Mouse (Mus musculus): ENCODE measurements at regions not wholly inside any gene's neighbourhood (a gene's known extent, or its start where the extent isn't known, plus 50 kb on each side); places are given as distances from the start of the nearest gene placed in this dataset.

GRCm38 (mm10) chr6:52438366-52438765 is 125.1 kb downstream of the Evx1 start:
- no peak overlapping the region for H3K27ac ChIP-seq (ENCODE audit: control insufficient read depth, insufficient read depth, low read length)
- DNase-seq = no peak
- H3K4me1 ChIP-seq (replicated peaks; ENCODE audit: control insufficient read depth, insufficient read depth, low read length) = no peaks in the 10 kb centered on the region
- H3K36me3 ChIP-seq (ENCODE audit: control insufficient read depth, insufficient read depth, low read length) = no peaks in the 10 kb centered on the region
- H3K4me3 ChIP-seq (ENCODE audit: control insufficient read depth, insufficient read depth, low read length) = no peak overlapping the region
- TF ChIP-seq CTCF (IDR thresholded peaks at IDR 0.05; ENCODE audit: borderline replicate concordance, control insufficient read depth, extremely low read depth, insufficient read depth, low read length, poor library complexity) (no peak), POLR2A (IDR thresholded peaks at IDR 0.05; ENCODE audit: control insufficient read depth, extremely low read depth, insufficient read depth, low read length, poor library complexity) (no peak)
- 93% methylated on average over 8 of the region's 8 CpGs for WGBS
- no peaks in the 10 kb centered on the region for H3K27me3 ChIP-seq (ENCODE audit: control insufficient read depth, insufficient read depth, low read length)

GRCm38 (mm10) chr6:52439204-52439603 is 125.9 kb downstream of the Evx1 start:
- Histone ChIP-seq H3K27ac (ENCODE audit: control insufficient read depth, insufficient read depth, low read length) (no peak overlapping the region), H3K36me3 (ENCODE audit: control insufficient read depth, insufficient read depth, low read length) (no peaks in the 10 kb centered on the region), H3K4me3 (ENCODE audit: control insufficient read depth, insufficient read depth, low read length) (no peak overlapping the region), H3K27me3 (ENCODE audit: control insufficient read depth, insufficient read depth, low read length) (no peaks in the 10 kb centered on the region), H3K4me1 (replicated peaks; ENCODE audit: control insufficient read depth, insufficient read depth, low read length) (no peaks in the 10 kb centered on the region)
- WGBS = 91% methylated on average over 7 of the region's 7 CpGs
- no peak for TF ChIP-seq POLR2A (IDR thresholded peaks at IDR 0.05; ENCODE audit: control insufficient read depth, extremely low read depth, insufficient read depth, low read length, poor library complexity)
- TF ChIP-seq CTCF (IDR thresholded peaks at IDR 0.05; ENCODE audit: borderline replicate concordance, control insufficient read depth, extremely low read depth, insufficient read depth, low read length, poor library complexity) = no peak
- no peak for DNase-seq

- 55% methylated on average over 3 of the region's 3 CpGs for WGBS
- H3K27me3 ChIP-seq (ENCODE audit: control insufficient read depth, insufficient read depth, low read length) = no peaks in the 10 kb centered on the region
- H3K4me1 ChIP-seq (replicated peaks; ENCODE audit: control insufficient read depth, insufficient read depth, low read length) = no peaks in the 10 kb centered on the region
- H3K4me3 ChIP-seq (ENCODE audit: control insufficient read depth, insufficient read depth, low read length) = no peak overlapping the region
- TF ChIP-seq CTCF (IDR thresholded peaks at IDR 0.05; ENCODE audit: borderline replicate concordance, control insufficient read depth, extremely low read depth, insufficient read depth, low read length, poor library complexity) (no peak), POLR2A (IDR thresholded peaks at IDR 0.05; ENCODE audit: control insufficient read depth, extremely low read depth, insufficient read depth, low read length, poor library complexity) (no peak)
- no peak overlapping the region for H3K27ac ChIP-seq (ENCODE audit: control insufficient read depth, insufficient read depth, low read length)
- no peak for DNase-seq
- no peaks in the 10 kb centered on the region for H3K36me3 ChIP-seq (ENCODE audit: control insufficient read depth, insufficient read depth, low read length)
These were observed 126.9 kb downstream of the Evx1 start for GRCm38 (mm10) chr6:52440160-52440559.

- DNase-seq = no peak
- no peaks in the 10 kb centered on the region for H3K36me3 ChIP-seq (ENCODE audit: control insufficient read depth, insufficient read depth, low read length)
- WGBS = 90% methylated on average over 24 of the region's 24 CpGs
- no peaks in the 10 kb centered on the region for H3K4me1 ChIP-seq (replicated peaks; ENCODE audit: control insufficient read depth, insufficient read depth, low read length)
- no peak overlapping the region for H3K4me3 ChIP-seq (ENCODE audit: control insufficient read depth, insufficient read depth, low read length)
- H3K27ac ChIP-seq (ENCODE audit: control insufficient read depth, insufficient read depth, low read length) = no peak overlapping the region
- TF ChIP-seq POLR2A (IDR thresholded peaks at IDR 0.05; ENCODE audit: control insufficient read depth, extremely low read depth, insufficient read depth, low read length, poor library complexity) = no peak
- no peak for TF ChIP-seq CTCF (IDR thresholded peaks at IDR 0.05; ENCODE audit: borderline replicate concordance, control insufficient read depth, extremely low read depth, insufficient read depth, low read length, poor library complexity)
- H3K27me3 ChIP-seq (ENCODE audit: control insufficient read depth, insufficient read depth, low read length) = no peaks in the 10 kb centered on the region
These were observed 130.1 kb downstream of the Evx1 start for GRCm38 (mm10) chr6:52443112-52443984.

GRCm38 (mm10) chr6:52458828-52459227 is 145.5 kb downstream of the Evx1 start:
- no peak for DNase-seq
- no peak overlapping the region for H3K27ac ChIP-seq (ENCODE audit: control insufficient read depth, insufficient read depth, low read length)
- TF ChIP-seq CTCF (IDR thresholded peaks at IDR 0.05; ENCODE audit: borderline replicate concordance, control insufficient read depth, extremely low read depth, insufficient read depth, low read length, poor library complexity) = no peak
- TF ChIP-seq POLR2A (IDR thresholded peaks at IDR 0.05; ENCODE audit: control insufficient read depth, extremely low read depth, insufficient read depth, low read length, poor library complexity) = no peak
- H3K36me3 ChIP-seq (ENCODE audit: control insufficient read depth, insufficient read depth, low read length) = no peaks in the 10 kb centered on the region
- no peaks in the 10 kb centered on the region for H3K4me1 ChIP-seq (replicated peaks; ENCODE audit: control insufficient read depth, insufficient read depth, low read length)
- no peak overlapping the region for H3K4me3 ChIP-seq (ENCODE audit: control insufficient read depth, insufficient read depth, low read length)
- H3K27me3 ChIP-seq (ENCODE audit: control insufficient read depth, insufficient read depth, low read length) = no peaks in the 10 kb centered on the region
- 92% methylated on average over 11 of the region's 11 CpGs for WGBS

- Histone ChIP-seq H3K36me3 (ENCODE audit: control insufficient read depth, insufficient read depth, low read length) (no peaks in the 10 kb centered on the region), H3K4me3 (ENCODE audit: control insufficient read depth, insufficient read depth, low read length) (no peak overlapping the region), H3K27me3 (ENCODE audit: control insufficient read depth, insufficient read depth, low read length) (no peaks in the 10 kb centered on the region), H3K27ac (ENCODE audit: control insufficient read depth, insufficient read depth, low read length) (no peak overlapping the region), H3K4me1 (replicated peaks; ENCODE audit: control insufficient read depth, insufficient read depth, low read length) (no peaks in the 10 kb centered on the region)
- 94% methylated on average over 2 of the region's 2 CpGs for whole genome bisulfite sequencing
- no peak for DNase-seq
- no peak for TF ChIP-seq CTCF (IDR thresholded peaks at IDR 0.05; ENCODE audit: borderline replicate concordance, control insufficient read depth, extremely low read depth, insufficient read depth, low read length, poor library complexity)
- TF ChIP-seq POLR2A (IDR thresholded peaks at IDR 0.05; ENCODE audit: control insufficient read depth, extremely low read depth, insufficient read depth, low read length, poor library complexity) = no peak
These were observed 147.9 kb downstream of the Evx1 start for GRCm38 (mm10) chr6:52461186-52461585.
